Mouse (Mus musculus) stomach, embryonic 15.5 days (tissue): ENCODE results near the gene 9530053A07Rik. TPM values are rescaled to one million over a fixed set of nuclear protein-coding genes. Genes with fewer than 3 reads are reported as not detected.
A peak's percentile ranks its signal among the peaks of the same experiment; 100 is the strongest.

ENCODE experiments used
- ATAC-seq: fragments of 200-750 bp; cut with Nextera tagmentation; 2 replicates; pipeline ENCODE4 v1.8.0; 2017; ENCODE audit warnings: low read depth, moderate number of reproducible peaks, moderate TSS enrichment; ENCODE audit not compliant: insufficient read depth, low FRiP score
- H3K27ac ChIP-seq: fragments of 300-500 bp; sonication (generic); 2 replicates; pipeline ENCODE4 v1.5.1; 2015; ENCODE audit warnings: mild to moderate bottlenecking, inconsistent platforms
- H3K27me3 ChIP-seq: fragments of 300-500 bp; sonication (generic); replicated peaks from 2 replicates; pipeline ENCODE4 v1.6.1; 2015; ENCODE audit warnings: inconsistent platforms
- H3K36me3 ChIP-seq: fragments of 300-500 bp; sonication (generic); 2 replicates; pipeline ENCODE4 v1.6.1; 2015; ENCODE audit warnings: inconsistent platforms
- H3K4me1 ChIP-seq: fragments of 300-500 bp; sonication (generic); 2 replicates; pipeline ENCODE4 v1.6.1; 2015; ENCODE audit warnings: inconsistent platforms
- H3K4me2 ChIP-seq: fragments of 300-500 bp; sonication (generic); 2 replicates; pipeline ENCODE4 v1.6.1; 2015; ENCODE audit warnings: mild to moderate bottlenecking, inconsistent platforms
- H3K4me3 ChIP-seq: fragments of 300-500 bp; sonication (generic); replicated peaks from 2 replicates; pipeline ENCODE4 v1.5.1; 2015; ENCODE audit warnings: inconsistent platforms
- H3K9ac ChIP-seq: fragments of 300-500 bp; sonication (generic); 2 replicates; pipeline ENCODE4 v1.6.1; 2015; ENCODE audit warnings: inconsistent platforms
- H3K9me3 ChIP-seq: fragments of 300-500 bp; sonication (generic); 2 replicates; pipeline ENCODE4 v1.6.1; 2016; ENCODE audit warnings: inconsistent platforms
- WGBS: fragments of 180-500 bp; shearing (Covaris S2); methylation state at CpG from one replicate; pipeline ENCODE4 v1.1.7; 2015; 5-methylcytosine and 5-hydroxymethylcytosine counted together
- polyA plus RNA-seq: library from polyadenylated mRNA; unstranded; fragments of >200 nt; fragmentation: Nextera tagmentation; extraction: Ambion mirVana; gene quantifications from 2 replicates; pipeline ENCODE4 v1.2.1, GENCODE M21; 2015

Gene 9530053A07Rik
- polyA plus RNA-seq, 1 experiment from 2014 or later, result 0.04 TPM

- Histone ChIP-seq H3K4me1 (peaks cover 11% of the 10 kb centered on the region), H3K4me3 (peak overlapping the region; percentile 98), H3K9ac (peak overlapping the region; percentile 83), H3K27ac (peak overlapping the region; percentile 88), H3K27me3 (no peaks in the 10 kb centered on the region), H3K4me2 (peak overlapping the region; percentile 89), H3K9me3 (no peaks in the 10 kb centered on the region), H3K36me3 (peaks cover 64% of the 10 kb centered on the region)
- under 1% methylated on average over 40 of the region's 56 CpGs for WGBS
- ATAC-seq, result peak; percentile 94
Observed at GRCm38 (mm10) chr7:28179741-28180377, 50.6 kb downstream of the 9530053A07Rik start.

- Histone ChIP-seq H3K27me3 (no peaks in the 10 kb centered on the region), H3K4me3 (peak overlapping the region; percentile 98), H3K9ac (no peak overlapping the region), H3K36me3 (peaks cover 67% of the 10 kb centered on the region), H3K4me2 (peak overlapping the region; percentile 89), H3K4me1 (peaks cover 11% of the 10 kb centered on the region), H3K9me3 (no peaks in the 10 kb centered on the region), H3K27ac (no peak overlapping the region)
- no peak for ATAC-seq
- WGBS, result 74% methylated on average over 5 of the region's 5 CpGs
Observed at GRCm38 (mm10) chr7:28180890-28181289, 51.6 kb downstream of the 9530053A07Rik start.

GRCm38 (mm10) chr7:28181376-28181775 is 52.1 kb downstream of the 9530053A07Rik start:
- Histone ChIP-seq H3K4me3 (no peak overlapping the region), H3K4me2 (peak overlapping the region; percentile 89; the same call in 1 of the 2 replicates), H3K36me3 (peaks cover 69% of the 10 kb centered on the region), H3K27me3 (no peaks in the 10 kb centered on the region), H3K9ac (no peak overlapping the region), H3K4me1 (peaks cover 11% of the 10 kb centered on the region), H3K9me3 (no peaks in the 10 kb centered on the region), H3K27ac (no peak overlapping the region)
- no peak for ATAC-seq
- 93% methylated on average over 12 of the region's 12 CpGs for WGBS

- peaks cover 11% of the 10 kb centered on the region for H3K4me1 ChIP-seq
- H3K36me3 ChIP-seq, result peaks cover 71% of the 10 kb centered on the region
- no peaks in the 10 kb centered on the region for H3K9me3 ChIP-seq
- ATAC-seq, result no peak
- H3K9ac ChIP-seq, result no peak overlapping the region
- WGBS, result 95% methylated on average over 22 of the region's 22 CpGs
- no peak overlapping the region for H3K4me2 ChIP-seq
- no peak overlapping the region for H3K27ac ChIP-seq
- H3K27me3 ChIP-seq, result no peaks in the 10 kb centered on the region
- no peak overlapping the region for H3K4me3 ChIP-seq
Observed at GRCm38 (mm10) chr7:28182320-28182719, 53.1 kb downstream of the 9530053A07Rik start.

- no peaks in the 10 kb centered on the region for H3K27me3 ChIP-seq
- H3K27ac ChIP-seq, result no peak overlapping the region
- WGBS, result 92% methylated on average over 14 of the region's 14 CpGs
- H3K9ac ChIP-seq, result no peak overlapping the region
- H3K4me1 ChIP-seq, result peaks cover 3% of the 10 kb centered on the region
- no peak overlapping the region for H3K4me2 ChIP-seq
- no peak overlapping the region for H3K4me3 ChIP-seq
- H3K36me3 ChIP-seq, result peaks cover 81% of the 10 kb centered on the region
- 0 out of 2 replicates have a peak, but pooled peaks have one; percentile 12 for ATAC-seq
- no peaks in the 10 kb centered on the region for H3K9me3 ChIP-seq
Observed at GRCm38 (mm10) chr7:28185884-28186283, 56.6 kb downstream of the 9530053A07Rik start.

GRCm38 (mm10) chr7:28186631-28187030 is 57.4 kb downstream of the 9530053A07Rik start:
- Histone ChIP-seq H3K9me3 (no peaks in the 10 kb centered on the region), H3K27ac (no peak overlapping the region), H3K4me2 (no peak overlapping the region), H3K4me3 (no peak overlapping the region), H3K9ac (no peak overlapping the region), H3K27me3 (no peaks in the 10 kb centered on the region), H3K4me1 (no peaks in the 10 kb centered on the region), H3K36me3 (peaks cover 77% of the 10 kb centered on the region)
- no peak for ATAC-seq
- 85% methylated on average over 8 of the region's 8 CpGs for WGBS

GRCm38 (mm10) chr7:28191489-28191888 is 62.2 kb downstream of the 9530053A07Rik start:
- H3K9me3 ChIP-seq, result no peaks in the 10 kb centered on the region
- peaks cover 42% of the 10 kb centered on the region for H3K36me3 ChIP-seq
- ATAC-seq, result no peak
- H3K27ac ChIP-seq, result no peak overlapping the region
- no peaks in the 10 kb centered on the region for H3K4me1 ChIP-seq
- 89% methylated on average over 3 of the region's 3 CpGs for WGBS
- H3K4me3 ChIP-seq, result no peak overlapping the region
- no peaks in the 10 kb centered on the region for H3K27me3 ChIP-seq
- no peak overlapping the region for H3K4me2 ChIP-seq
- no peak overlapping the region for H3K9ac ChIP-seq

GRCm38 (mm10) chr7:28191903-28192302 is 62.6 kb downstream of the 9530053A07Rik start:
- H3K4me2 ChIP-seq, result no peak overlapping the region
- WGBS, result 100% methylated on average over 1 of the region's 1 CpGs
- H3K9me3 ChIP-seq, result no peaks in the 10 kb centered on the region
- no peak for ATAC-seq
- no peak overlapping the region for H3K9ac ChIP-seq
- H3K36me3 ChIP-seq, result peaks cover 38% of the 10 kb centered on the region
- no peak overlapping the region for H3K27ac ChIP-seq
- H3K4me1 ChIP-seq, result no peaks in the 10 kb centered on the region
- no peak overlapping the region for H3K4me3 ChIP-seq
- no peaks in the 10 kb centered on the region for H3K27me3 ChIP-seq

GRCm38 (mm10) chr7:28195414-28196098 is 66.3 kb downstream of the 9530053A07Rik start:
- Histone ChIP-seq H3K4me3 (no peak overlapping the region), H3K9me3 (no peaks in the 10 kb centered on the region), H3K27ac (no peak overlapping the region), H3K9ac (no peak overlapping the region), H3K4me2 (no peak overlapping the region), H3K27me3 (no peaks in the 10 kb centered on the region), H3K36me3 (peaks cover 14% of the 10 kb centered on the region; the same call in 1 of the 2 replicates), H3K4me1 (no peaks in the 10 kb centered on the region)
- WGBS, result 79% methylated on average over 5 of the region's 5 CpGs
- ATAC-seq, result no peak

GRCm38 (mm10) chr7:28196528-28196927 is 67.3 kb downstream of the 9530053A07Rik start:
- Histone ChIP-seq H3K4me1 (no peaks in the 10 kb centered on the region), H3K36me3 (peaks cover 14% of the 10 kb centered on the region; the same call in 1 of the 2 replicates), H3K27me3 (no peaks in the 10 kb centered on the region), H3K4me2 (no peak overlapping the region), H3K4me3 (no peak overlapping the region), H3K27ac (no peak overlapping the region), H3K9ac (no peak overlapping the region), H3K9me3 (no peaks in the 10 kb centered on the region)
- WGBS, result 72% methylated on average over 14 of the region's 14 CpGs
- no peak for ATAC-seq

GRCm38 (mm10) chr7:28199054-28199453 is 69.8 kb downstream of the 9530053A07Rik start:
- H3K9me3 ChIP-seq, result no peaks in the 10 kb centered on the region
- WGBS, result 64% methylated on average over 4 of the region's 4 CpGs
- H3K4me2 ChIP-seq, result no peak overlapping the region
- ATAC-seq, result no peak
- H3K36me3 ChIP-seq, result peaks cover 9% of the 10 kb centered on the region; the same call in 1 of the 2 replicates
- no peak overlapping the region for H3K27ac ChIP-seq
- no peak overlapping the region for H3K4me3 ChIP-seq
- no peak overlapping the region for H3K9ac ChIP-seq
- no peaks in the 10 kb centered on the region for H3K4me1 ChIP-seq
- no peaks in the 10 kb centered on the region for H3K27me3 ChIP-seq
